ENCODE assay signal across 16 mouse cellular contexts in the genomic region with DNA sequence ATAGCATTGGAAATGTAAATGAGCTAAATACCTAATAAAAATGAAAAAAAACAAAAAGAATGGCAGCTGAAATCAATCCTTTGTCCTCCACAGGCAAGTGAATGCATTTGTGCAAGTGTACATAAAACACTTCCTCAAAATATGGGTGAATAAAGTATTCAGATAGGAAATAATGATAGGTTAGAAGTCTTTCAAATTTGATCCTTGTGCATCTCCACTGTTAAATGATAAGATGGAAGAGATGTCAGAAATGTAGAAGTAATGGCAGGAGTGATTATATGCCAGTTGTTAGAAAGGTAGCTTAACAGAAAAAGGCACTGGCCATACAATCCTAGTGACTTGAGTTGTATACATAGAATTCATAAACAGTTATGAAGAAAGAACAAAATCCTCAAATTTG.
"Had no signal": no experiment of that assay in that cellular context is flagged by ENCODE, and none has a peak within 500 bp of the region (broad histone marks: within the 10 kb centered on the region; RNA-seq: fewer than 3 reads in every experiment).

No protein-coding gene starts in this region.

- H3K4me1 ChIP-seq: neural tube, embryonic 13.5 days; neural tube, embryonic 15.5 days; stomach, embryonic 15.5 days had no signal

- H3K27me3 ChIP-seq: neural tube, embryonic 13.5 days; neural tube, embryonic 15.5 days; stomach, embryonic 15.5 days had no signal

- H3K4me3 ChIP-seq: neural tube, embryonic 13.5 days; neural tube, embryonic 15.5 days; stomach, embryonic 15.5 days had no signal

- H3K27ac ChIP-seq: neural tube, embryonic 13.5 days; neural tube, embryonic 15.5 days; stomach, embryonic 15.5 days; stomach, postnatal 0 days had no signal

- DNase-seq: retina, postnatal 1 day; right cerebral cortex, adult 18-20 months; right cerebral cortex, postnatal 14 days; right cerebral cortex, postnatal 25 days; right cerebral cortex, postnatal 4 days; spleen, adult 18-20 months; thymus, adult 18-20 months; thymus, adult 2 months; thymus, postnatal 14 days; thymus, postnatal 25 days; thymus, postnatal 36 days; thymus, postnatal 4 days had no signal

- H3K9me3 ChIP-seq: neural tube, embryonic 13.5 days; neural tube, embryonic 15.5 days; stomach, embryonic 15.5 days had no signal

- H3K36me3 ChIP-seq: neural tube, embryonic 13.5 days; neural tube, embryonic 15.5 days; stomach, embryonic 15.5 days had no signal

- H3K9ac ChIP-seq: neural tube, embryonic 13.5 days; neural tube, embryonic 15.5 days; stomach, embryonic 15.5 days had no signal
